Mouse (Mus musculus): ENCODE measurements around the gene Rxfp3.

Rxfp3 gene

GRCm38 (mm10) chr15:11037711-11038110 is at the start of gene Rxfp3:
TSS of gene Rxfp3 (minus strand) at chr15:11037991.
- DNase-seq, result no peak

DNA sequence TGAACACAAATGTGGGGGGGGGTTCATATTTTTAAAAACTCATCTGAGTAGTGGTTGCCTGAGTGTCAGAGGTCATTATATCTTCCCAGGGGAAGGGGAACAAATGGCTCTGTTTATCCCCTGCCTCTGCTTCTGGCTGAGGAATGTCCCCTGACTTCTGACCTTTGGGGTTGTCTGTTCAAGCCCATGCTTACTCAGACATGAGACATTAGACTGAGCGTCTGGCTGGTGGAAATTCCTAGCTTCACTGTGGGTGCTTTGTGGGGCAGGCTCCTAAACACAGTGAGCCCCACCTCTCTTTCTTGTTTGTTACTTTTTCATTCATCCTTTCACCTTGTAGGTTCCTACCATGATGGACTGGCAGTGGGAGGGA is 47.2 kb upstream of the Rxfp3 start:
- DNase-seq, result no peak

GRCm38 (mm10) chr15:11084241-11084992 is 46.6 kb upstream of the Rxfp3 start:
- DNase-seq, result no peak

GRCm38 (mm10) chr15:11083678-11084077 is 45.9 kb upstream of the Rxfp3 start:
- no peak for DNase-seq

DNA sequence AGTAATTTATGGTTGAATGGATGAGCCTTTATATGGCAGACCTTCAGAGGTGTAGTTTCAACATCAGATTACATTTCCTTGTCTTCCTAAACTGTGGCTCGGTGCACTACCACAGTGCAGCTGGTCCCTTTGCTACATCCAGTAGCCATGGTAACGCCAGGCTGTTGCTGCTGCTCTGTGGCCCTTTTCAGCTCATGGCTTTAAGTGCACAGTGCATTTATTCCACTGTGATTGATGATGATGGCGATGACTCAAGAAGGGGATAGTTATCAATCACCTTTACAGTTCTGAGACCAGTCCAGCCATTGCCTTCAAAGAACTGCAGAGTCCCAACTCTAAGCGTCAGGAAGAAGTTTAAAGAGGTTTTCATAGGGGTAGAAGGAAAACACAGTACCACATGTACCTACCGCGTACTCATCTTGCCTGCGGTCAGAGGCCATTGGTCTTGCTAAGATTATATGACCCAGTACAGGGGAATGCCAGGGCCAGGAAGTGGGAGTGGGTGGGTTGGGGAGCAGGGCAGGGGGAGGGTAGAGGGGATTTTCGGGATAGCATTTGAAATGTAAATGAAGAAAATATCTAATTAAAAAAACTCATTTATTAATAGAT is 45.3 kb upstream of the Rxfp3 start:
- DNase-seq, result no peak

DNA sequence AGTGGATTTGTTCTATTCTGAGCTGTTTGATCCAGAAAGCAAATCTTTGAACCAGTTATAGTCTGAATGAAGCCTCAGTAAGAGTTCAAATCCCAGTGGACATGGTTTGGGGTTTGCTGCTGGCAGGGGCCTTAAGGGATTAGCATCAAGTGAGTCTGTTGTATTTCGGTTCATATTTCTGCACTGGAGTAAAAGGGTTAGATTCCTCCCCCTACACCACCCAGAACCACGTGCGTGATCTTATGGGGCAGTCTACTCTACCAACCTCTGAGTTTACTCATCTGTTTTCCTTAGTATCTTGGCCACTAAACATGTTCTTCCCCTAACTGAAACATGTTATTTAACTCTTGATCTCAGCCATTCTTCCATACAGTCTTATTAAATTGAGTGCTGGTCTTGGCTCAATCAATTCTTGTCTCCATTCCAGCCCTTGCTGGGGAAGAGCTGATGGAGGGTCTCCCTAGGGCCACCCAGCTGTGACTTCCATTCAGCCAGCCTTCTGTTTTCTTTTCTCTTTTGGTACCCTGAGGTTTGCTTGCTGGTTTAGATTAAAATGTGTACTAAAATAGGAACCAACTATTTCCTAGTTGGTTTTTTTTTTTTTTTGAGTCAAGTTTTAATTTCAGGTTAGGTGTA is 38.1 kb upstream of the Rxfp3 start:
- no peak for DNase-seq

DNA sequence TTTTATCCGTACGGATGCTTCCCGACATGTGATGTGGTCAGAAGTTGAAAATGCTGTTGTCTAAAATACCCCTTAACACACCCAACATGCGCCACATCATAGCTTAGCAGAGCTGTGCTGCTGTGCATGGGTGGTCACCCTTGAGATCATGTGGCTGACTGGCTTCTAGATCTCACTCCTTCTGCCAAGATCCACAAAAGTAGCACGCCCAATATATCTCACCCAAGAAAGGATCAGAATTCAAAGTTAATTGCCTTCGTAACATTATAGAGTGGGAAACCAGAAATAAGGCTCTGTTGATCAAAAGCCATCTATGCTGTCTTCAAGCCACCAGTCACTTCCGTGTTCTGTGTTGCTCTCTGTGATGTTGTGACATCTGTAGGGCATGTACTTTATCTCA is 30.1 kb upstream of the Rxfp3 start:
- DNase-seq, result no peak

DNA sequence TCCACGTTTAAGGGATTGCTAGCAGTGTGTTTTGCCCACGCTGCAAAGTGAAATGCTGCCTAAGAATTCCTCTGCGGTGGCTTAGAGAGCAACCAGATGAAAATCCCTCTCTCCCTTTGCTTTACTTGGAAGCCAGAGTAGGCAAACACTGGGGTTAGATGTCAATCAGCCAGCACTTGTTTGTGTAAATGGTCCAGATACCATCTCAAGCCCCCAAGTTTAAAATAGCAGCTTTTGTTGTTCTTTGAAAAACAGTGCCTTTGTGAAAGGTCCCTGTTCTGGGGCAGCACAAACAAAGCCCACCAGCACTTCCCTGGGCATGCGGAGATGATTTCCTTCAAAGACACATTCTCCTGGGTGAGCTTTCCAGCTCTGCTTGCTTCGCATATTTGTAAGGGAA is 28.5 kb upstream of the Rxfp3 start:
- DNase-seq, result no peak

DNA sequence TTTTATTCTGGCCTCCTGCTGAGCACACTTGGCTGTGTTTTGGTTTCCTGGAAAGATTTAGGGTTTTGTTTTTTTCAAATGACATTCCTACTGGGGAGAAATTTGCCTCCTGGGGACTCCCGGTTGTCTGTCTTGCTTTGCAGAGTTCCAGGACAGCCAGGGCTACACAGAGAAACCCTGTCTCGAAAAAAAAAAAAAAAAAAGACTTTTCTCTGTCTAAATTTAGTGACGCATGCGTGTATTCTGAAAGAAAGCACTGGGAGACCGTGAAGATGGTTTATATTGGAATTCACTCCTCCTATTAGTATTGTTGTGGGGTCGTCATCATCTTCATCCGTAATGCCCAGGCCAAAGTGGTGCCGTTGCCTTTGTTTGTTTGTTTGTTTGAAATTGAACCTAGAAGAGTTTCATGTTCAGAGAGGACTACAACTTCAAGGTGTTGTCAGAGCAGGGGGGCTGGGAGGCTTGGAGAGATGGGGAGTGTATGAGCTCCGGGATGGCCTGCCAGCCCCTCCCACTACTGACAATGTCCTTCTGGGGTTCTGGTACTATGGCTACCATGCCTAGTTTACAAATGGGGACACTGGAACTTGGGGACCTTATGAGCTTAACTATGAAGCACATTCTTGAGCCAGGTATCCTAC is 27.9 kb upstream of the Rxfp3 start:
- no peak for DNase-seq

GRCm38 (mm10) chr15:11064558-11065411 is 27.0 kb upstream of the Rxfp3 start, which contains the start of gene Adamts12:
TSS of gene Adamts12 (plus strand) at chr15:11064790.
- DNase-seq, result no peak

DNA sequence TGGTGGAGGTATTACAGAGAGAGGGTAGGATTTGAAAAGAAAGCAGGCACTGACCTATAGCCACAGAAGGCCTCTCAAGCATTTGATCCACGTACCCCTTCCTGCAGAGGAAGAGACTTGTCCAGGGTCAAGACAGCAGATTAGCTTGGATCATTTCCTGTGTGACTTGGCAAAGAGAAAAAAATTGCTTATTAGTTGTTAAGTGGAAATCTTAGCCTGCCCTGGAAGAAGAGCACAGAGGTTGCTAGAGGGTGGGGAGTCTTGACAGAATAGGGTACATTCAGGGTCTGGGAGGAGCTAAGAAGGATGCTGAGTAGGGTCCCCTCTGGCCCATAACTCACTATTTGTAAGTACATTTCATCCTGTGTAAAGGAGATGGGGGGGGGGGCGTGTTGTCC is 26.4 kb upstream of the Rxfp3 start:
- no peak for DNase-seq

DNA sequence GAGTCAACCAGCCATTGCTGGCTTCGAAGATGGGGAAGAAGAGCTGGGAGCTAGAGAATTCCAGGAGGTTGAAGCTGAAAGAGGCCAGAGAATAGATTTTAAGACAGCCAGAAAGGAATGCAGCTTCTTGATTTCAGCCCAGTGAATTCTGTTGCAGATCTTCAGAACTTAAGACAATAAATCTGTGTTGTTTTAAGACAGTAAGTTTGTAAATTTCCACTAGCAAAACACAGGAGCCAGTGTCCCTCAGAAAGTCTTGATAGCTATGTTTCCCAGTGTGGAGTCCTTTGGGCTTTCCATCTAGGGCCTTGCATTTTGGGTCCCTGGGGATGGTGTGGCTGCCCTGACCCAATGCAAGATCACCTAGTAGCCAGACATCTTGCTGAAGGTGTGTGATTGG is 25.1 kb upstream of the Rxfp3 start:
- DNase-seq, result no peak

- DNase-seq, result no peak
Observed at GRCm38 (mm10) chr15:11054440-11055080, 16.8 kb upstream of the Rxfp3 start.

DNA sequence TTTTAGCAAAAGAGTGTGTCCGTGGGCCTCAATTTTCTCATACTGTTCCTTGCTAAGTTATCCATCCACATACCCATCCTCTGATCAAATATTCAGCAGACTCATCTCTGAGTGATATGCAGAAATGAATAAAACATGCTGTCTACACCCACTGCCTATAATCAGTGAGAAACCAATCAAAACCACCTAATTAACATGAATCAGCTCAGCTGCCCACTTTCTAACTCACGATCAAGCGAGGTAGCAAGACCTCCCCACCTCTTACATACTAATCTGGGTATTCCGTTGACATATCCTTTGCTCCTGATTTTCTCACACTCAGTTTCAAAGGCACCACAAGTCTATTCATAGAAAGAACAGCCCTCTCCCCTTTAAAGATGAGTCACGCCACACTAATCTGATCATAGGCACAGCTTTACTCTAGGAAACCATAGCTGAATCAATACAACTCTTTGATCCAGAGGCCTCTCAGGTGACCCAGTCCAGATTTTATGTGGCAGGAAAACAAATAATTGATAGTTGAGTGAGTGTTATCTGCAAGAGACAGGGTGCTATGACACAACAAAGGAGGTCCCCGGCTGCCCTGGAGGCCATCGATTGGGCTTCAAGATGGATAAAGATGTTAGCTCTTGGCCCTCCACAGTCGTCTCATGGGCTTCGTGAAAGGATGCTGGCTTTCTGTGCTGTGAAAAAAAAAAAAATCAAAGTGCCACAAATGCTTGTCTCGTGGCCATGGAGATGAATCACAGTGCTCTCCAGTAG is 16.1 kb upstream of the Rxfp3 start:
- no peak for DNase-seq

DNA sequence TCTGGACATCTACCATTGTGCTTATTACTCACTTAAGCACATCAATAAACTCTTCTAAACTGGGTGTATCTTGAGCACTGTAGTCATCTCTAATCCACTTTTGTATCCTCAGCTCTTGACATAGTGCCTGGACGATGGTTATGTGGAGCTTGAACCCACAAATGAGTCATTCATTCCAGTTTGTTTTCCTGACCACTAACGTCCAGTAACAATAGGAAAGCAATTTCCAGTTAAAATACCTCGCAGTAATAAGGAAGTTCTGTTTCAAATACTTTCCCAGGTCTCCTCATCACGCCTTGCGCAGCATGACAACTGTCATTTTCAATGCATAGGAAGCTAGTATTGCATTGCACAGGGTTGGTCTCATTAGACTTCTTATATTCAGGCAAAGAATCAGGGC is 5.0 kb upstream of the Rxfp3 start:
- DNase-seq, result no peak

DNA sequence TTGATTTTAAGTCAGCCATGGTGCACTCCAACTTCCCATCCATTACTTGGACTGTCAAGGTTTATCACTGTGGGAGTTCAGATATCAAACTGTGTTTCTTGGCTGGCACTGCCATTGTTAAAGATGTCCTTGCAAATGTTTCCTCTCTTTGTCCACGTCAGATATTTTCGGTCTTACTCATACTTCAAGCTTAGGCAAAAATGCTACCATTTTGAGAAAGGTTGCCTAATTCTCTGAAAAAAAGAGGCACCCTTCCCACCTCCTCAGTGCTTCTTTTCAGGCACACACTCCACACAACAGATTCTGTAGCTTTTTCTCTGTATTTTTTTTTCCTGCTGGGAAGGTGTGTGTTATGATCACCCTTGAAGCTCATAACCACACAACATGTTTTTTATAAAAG is 3.4 kb upstream of the Rxfp3 start:
- DNase-seq, result no peak

DNA sequence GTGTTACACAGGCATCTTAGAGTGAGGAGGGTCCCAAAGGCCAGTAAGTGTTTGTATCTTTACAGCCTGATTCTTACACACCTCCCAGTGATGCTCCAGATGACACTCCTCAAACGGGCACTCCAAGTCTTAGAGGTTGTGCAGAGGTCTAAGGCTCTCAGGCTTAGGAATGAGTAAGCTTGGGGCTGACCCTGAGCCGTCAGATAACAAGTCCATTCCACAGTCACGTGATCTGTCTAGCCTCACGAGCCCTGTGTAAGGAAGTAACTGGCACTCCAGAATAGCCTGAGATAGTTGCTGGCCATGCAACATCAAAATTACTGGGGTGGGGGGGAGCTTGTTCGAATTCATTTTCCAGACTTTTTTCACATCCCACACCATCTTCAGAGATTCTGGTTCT is 2.3 kb upstream of the Rxfp3 start:
- no peak for DNase-seq

DNA sequence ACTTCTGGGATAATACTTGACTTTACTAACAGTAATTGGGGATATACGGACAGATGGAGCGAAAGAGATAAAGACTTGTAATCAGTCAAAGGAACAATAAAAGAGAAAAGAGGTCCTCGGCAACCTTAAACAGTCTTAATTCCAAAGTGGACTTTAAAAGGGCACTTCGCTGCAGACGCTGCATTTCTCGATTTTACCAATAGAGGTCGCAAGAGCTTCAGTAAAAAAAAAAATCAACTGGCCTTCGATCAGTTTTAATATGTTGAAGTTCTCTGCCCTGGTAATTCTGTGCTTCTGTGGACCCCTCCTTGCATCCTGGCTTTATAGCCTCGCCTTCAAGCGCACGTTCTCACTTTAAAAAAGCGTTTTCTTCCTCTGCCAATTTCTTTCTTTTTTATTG is 685 bp upstream of the Rxfp3 start:
- no peak for DNase-seq

DNA sequence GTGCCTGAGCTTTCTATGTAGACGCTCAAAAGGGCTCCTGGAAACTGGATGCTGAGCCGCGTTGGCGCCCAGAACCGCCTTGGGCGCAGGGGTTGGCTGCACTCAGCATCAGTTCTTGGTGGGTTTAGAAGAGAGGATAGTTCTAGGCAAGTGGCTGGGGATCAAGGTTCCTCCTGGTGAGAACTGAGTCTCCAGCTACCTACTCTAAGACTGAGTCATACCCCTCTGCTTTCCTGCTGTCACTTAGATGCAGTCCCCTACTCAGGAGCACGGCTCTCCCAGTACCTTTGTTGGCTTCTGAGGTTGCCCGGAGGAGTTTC is 455 bp downstream of the Rxfp3 start:
- no peak for DNase-seq

DNA sequence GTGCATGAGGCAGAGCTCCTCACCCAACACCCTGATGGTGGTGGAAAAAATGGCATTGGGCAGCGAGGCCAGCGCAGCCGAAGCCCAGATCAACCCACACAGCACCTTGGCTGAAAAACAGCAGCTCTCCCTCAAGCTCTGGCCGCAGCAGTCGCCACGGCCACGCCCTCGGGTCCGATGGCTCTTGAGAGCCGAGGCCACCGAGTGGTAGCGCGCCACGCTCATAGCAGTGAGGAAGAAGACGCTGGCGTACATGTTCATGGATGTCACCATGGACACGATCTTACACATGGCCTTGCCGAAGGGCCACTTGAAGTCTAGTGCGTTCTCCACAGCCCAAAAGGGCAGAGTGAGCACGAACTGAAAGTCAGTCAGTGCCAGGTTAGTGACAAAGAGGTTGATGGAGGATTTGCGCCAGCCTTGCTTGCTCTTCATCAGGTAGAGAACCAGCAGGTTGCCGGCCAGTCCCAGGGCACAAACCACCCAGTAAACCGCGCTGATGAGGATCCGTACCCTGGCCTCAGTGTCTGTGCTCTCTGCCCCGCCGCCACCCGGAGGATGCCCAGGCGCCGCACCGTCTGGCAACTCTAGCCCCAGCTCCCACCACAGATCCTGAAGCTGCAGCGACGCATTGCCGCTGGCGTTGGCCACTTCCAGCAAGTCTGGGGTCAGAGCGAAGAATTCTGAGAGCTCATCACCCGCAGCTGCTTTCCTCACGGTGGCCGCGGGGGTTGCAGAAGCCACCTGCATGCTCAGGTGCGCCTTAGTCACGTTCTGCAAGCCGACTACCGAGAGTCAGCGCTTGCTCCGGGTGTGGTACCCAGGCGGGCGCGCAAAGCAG is 1.0 kb downstream of the Rxfp3 start:
- no peak for DNase-seq

DNA sequence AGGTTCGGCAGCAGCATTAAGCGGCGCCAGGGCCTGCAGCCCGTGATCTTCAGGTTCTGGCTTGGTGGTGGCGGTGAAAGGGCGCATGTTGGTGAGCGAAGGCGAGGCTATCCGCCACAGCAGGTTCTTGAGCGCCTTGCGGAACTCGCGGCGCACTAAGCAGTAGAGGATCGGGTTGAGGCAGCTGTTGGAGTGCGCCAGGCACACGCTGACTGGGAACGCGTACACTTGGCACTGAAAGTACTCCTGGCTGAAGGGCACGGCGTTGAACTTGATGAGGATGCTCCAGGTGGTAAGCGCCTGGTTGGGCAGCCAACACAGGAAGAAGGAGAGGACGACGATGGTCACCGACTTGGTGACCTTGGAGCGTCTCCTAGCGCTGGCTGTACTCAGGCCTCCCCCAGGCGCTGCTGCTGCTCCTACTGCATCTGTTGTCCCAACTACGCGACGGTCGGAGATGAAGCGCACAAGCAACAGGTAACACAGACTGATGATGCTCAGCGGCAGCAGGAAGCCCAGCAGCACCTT is 1.8 kb downstream of the Rxfp3 start:
- no peak for DNase-seq
